Mouse (Mus musculus): ENCODE results near the gene Ildr1. TPM values are rescaled to one million over a fixed set of nuclear protein-coding genes. Genes with fewer than 3 reads are reported as not detected.
A peak's percentile ranks its signal among the peaks of the same experiment; 100 is the strongest.

Gene Ildr1
- polyA plus RNA-seq, 1 experiment from 2014 or later, result 5.3 TPM

DNA sequence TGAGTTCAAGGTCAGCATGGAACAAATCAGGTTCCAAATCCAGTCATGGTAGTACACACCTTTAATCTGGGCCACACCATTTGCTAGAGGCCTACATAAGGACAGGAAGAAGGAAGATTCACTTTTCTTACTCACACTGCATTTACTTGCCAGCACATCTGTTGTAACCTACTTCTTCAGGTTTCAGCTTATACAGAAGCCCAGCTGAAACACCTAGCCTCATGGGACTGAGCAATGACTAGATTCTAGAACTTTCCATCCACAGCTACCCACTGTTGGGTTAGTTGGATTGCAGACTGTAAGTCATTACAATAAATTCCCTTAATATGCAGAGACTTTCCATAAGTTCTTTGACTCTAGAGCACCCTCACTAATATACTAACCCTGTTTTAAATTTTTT, 38.8 kb downstream of the Ildr1 start:
- H3K9me3 ChIP-seq (ENCODE audit: control insufficient read depth, low read length), result no peaks in the 10 kb centered on the region
- no peak overlapping the region for H3K4me3 ChIP-seq (ENCODE audit: low read depth, low read length)
- no peaks in the 10 kb centered on the region for H3K4me1 ChIP-seq (ENCODE audit: control insufficient read depth, insufficient read depth, low read length)
- no peak overlapping the region for H3K9ac ChIP-seq (ENCODE audit: low read depth, low read length)
- H3K36me3 ChIP-seq (ENCODE audit: control insufficient read depth, insufficient read depth, low read length), result no peaks in the 10 kb centered on the region
- no peaks in the 10 kb centered on the region for H3K27me3 ChIP-seq (replicated peaks; ENCODE audit: control insufficient read depth, insufficient read depth, low read length)
- DNase-seq (ENCODE audit: low spot score) (no peak), ATAC-seq (ENCODE audit: low read depth) (no peak)
- H3K4me2 ChIP-seq (ENCODE audit: low read depth, low read length), result no peak overlapping the region
- H3K27ac ChIP-seq (replicated peaks; ENCODE audit: low read depth, low read length), result no peak overlapping the region

DNA sequence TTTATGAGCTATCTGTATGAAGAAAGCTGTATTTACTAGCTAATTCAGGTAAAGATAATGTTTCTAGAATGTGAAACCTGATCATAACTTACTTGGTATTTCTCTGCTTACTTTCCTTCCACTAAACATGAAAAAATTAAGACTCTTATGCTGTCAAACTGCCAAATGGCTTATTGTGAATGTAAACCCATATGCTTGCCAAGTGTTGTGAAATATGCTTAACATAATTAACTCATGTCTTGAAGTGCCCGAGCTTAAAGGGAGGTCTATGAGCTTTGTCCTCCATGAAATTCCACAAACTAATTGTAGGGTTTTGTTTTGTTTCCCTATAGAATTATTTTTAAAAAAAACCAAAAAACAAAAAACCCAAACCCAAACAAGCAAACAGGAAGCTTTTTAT, 40.0 kb downstream of the Ildr1 start:
- Histone ChIP-seq H3K9ac (ENCODE audit: low read depth, low read length) (no peak overlapping the region), H3K4me2 (ENCODE audit: low read depth, low read length) (no peak overlapping the region), H3K27me3 (replicated peaks; ENCODE audit: control insufficient read depth, insufficient read depth, low read length) (no peaks in the 10 kb centered on the region), H3K4me1 (ENCODE audit: control insufficient read depth, insufficient read depth, low read length) (no peaks in the 10 kb centered on the region), H3K27ac (replicated peaks; ENCODE audit: low read depth, low read length) (no peak overlapping the region), H3K9me3 (ENCODE audit: control insufficient read depth, low read length) (no peaks in the 10 kb centered on the region), H3K36me3 (ENCODE audit: control insufficient read depth, insufficient read depth, low read length) (no peaks in the 10 kb centered on the region), H3K4me3 (ENCODE audit: low read depth, low read length) (no peak overlapping the region)
- WGBS, result 43% methylated on average over 1 of the region's 1 CpGs
- DNase-seq (ENCODE audit: low spot score), result peak; percentile 79
- peak; percentile 30; the same call in 1 of the 2 replicates for ATAC-seq (ENCODE audit: low read depth)

DNA sequence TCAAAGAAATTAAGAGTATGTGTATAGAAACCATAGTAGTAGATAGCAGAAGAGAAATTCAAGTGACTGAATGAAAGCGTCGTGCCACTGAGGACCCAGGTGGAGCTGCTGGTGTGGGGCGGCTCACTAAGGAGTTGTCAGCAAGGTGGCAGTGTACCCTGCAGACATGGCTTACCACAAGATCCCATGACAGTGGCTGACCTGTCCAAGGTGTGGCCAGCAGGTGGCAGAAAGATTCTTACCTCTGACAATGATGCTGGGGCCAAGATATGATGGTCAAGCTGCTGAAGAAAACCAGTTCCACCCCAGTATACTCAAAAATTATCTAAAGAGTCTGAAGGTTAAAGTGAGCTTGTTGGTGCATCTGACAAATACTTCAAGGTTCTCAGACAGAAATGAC, 41.6 kb downstream of the Ildr1 start:
- no peak for ATAC-seq (ENCODE audit: low read depth)

DNA sequence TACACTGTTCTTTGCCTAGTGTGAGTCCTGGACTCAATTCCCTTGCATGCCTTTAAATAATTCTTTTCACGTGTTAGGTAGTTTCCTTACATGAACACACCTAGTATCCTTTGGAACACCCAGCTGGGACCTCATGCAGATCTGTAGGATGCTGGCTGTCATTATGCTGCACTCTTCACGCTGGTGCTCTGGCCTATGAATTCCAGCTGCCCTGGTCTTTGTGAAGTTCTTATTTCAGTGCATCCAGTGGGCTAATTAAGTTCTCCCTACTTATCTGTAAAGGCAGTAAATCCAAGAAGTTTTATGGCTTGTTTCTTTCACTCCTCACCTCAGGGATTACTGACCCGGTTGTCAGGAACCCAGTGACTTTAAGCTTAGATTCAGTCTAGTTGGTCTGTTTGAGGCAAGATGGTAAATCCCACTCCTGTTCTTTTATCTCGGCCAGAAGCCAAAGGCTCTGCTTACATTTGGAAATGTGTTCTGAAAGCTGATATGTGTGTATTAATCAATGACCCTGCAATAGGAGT, 45.7 kb downstream of the Ildr1 start:
- Histone ChIP-seq H3K4me1 (ENCODE audit: control insufficient read depth, insufficient read depth, low read length) (no peaks in the 10 kb centered on the region), H3K27ac (replicated peaks; ENCODE audit: low read depth, low read length) (no peak overlapping the region), H3K9ac (ENCODE audit: low read depth, low read length) (no peak overlapping the region), H3K4me2 (ENCODE audit: low read depth, low read length) (no peak overlapping the region), H3K36me3 (ENCODE audit: control insufficient read depth, insufficient read depth, low read length) (no peaks in the 10 kb centered on the region), H3K27me3 (replicated peaks; ENCODE audit: control insufficient read depth, insufficient read depth, low read length) (no peaks in the 10 kb centered on the region), H3K9me3 (ENCODE audit: control insufficient read depth, low read length) (no peaks in the 10 kb centered on the region), H3K4me3 (ENCODE audit: low read depth, low read length) (no peak overlapping the region)
- DNase-seq (ENCODE audit: low spot score) (peak; percentile 16), ATAC-seq (ENCODE audit: low read depth) (no peak)
- WGBS, result 34% methylated on average over 4 of the region's 4 CpGs

More for the DNA sequence above, 41.6 kb downstream of the Ildr1 start:
- WGBS, result 69% methylated on average over 3 of the region's 3 CpGs
- no peak overlapping the region for H3K4me3 ChIP-seq (ENCODE audit: low read depth, low read length)
- H3K9ac ChIP-seq (ENCODE audit: low read depth, low read length), result no peak overlapping the region
- H3K36me3 ChIP-seq (ENCODE audit: control insufficient read depth, insufficient read depth, low read length), result no peaks in the 10 kb centered on the region
- no peaks in the 10 kb centered on the region for H3K27me3 ChIP-seq (replicated peaks; ENCODE audit: control insufficient read depth, insufficient read depth, low read length)
- no peak for DNase-seq (ENCODE audit: low spot score)
- no peak overlapping the region for H3K4me2 ChIP-seq (ENCODE audit: low read depth, low read length)
- no peaks in the 10 kb centered on the region for H3K9me3 ChIP-seq (ENCODE audit: control insufficient read depth, low read length)
- no peaks in the 10 kb centered on the region for H3K4me1 ChIP-seq (ENCODE audit: control insufficient read depth, insufficient read depth, low read length)
- no peak overlapping the region for H3K27ac ChIP-seq (replicated peaks; ENCODE audit: low read depth, low read length)

DNA sequence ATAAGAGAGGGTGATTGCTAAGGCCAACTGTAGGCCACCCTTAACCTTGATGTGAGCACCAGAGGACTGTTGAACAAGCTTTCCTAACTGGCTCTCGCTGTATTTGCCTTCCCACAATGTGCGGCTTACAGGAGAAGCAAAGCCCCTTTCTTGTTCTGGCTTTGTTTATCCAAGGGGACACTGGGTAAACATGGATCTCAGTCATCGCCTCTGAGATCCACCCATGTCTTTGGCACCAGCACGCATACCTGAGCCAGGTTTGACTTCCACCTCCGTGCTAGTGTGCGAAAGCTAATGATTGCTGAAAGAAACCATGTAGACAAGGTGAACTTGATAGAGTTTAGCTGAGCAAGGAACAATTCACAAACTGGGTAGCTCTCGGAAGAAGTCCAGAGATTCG, 49.8 kb downstream of the Ildr1 start:
- H3K27ac ChIP-seq (replicated peaks; ENCODE audit: low read depth, low read length), result no peak overlapping the region
- ATAC-seq (ENCODE audit: low read depth), result peak; percentile 30; the same call in 1 of the 2 replicates
- no peak overlapping the region for H3K4me3 ChIP-seq (ENCODE audit: low read depth, low read length)
- H3K36me3 ChIP-seq (ENCODE audit: control insufficient read depth, insufficient read depth, low read length), result no peaks in the 10 kb centered on the region
- no peak overlapping the region for H3K9ac ChIP-seq (ENCODE audit: low read depth, low read length)
- DNase-seq (ENCODE audit: low spot score), result peak; percentile 32
- no peaks in the 10 kb centered on the region for H3K9me3 ChIP-seq (ENCODE audit: control insufficient read depth, low read length)
- WGBS, result 82% methylated on average over 8 of the region's 8 CpGs
- H3K27me3 ChIP-seq (replicated peaks; ENCODE audit: control insufficient read depth, insufficient read depth, low read length), result no peaks in the 10 kb centered on the region
- H3K4me2 ChIP-seq (ENCODE audit: low read depth, low read length), result no peak overlapping the region
- no peaks in the 10 kb centered on the region for H3K4me1 ChIP-seq (ENCODE audit: control insufficient read depth, insufficient read depth, low read length)

DNA sequence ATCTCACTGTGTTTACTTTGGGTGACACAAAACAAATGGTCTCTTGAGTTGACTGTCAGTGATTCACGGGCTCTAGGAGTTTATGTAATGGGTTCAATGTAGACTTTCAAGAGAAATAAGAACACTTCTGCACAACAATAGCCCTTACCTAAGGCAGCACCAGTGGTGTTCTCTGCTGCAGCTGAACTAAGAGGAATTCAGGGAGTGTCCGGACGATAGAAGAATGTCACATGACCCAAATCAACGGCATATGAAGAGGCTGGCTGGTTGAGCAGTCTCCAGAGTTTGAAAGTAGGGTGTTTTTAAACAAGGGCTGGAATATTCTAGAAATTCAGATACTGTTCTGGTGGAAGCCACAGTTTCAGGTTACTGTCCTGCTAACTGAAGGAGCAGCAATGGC, 53.3 kb downstream of the Ildr1 start:
- Histone ChIP-seq H3K36me3 (ENCODE audit: control insufficient read depth, insufficient read depth, low read length) (no peaks in the 10 kb centered on the region), H3K27me3 (replicated peaks; ENCODE audit: control insufficient read depth, insufficient read depth, low read length) (no peaks in the 10 kb centered on the region), H3K27ac (replicated peaks; ENCODE audit: low read depth, low read length) (no peak overlapping the region), H3K4me1 (ENCODE audit: control insufficient read depth, insufficient read depth, low read length) (no peaks in the 10 kb centered on the region), H3K4me2 (ENCODE audit: low read depth, low read length) (no peak overlapping the region), H3K4me3 (ENCODE audit: low read depth, low read length) (no peak overlapping the region), H3K9me3 (ENCODE audit: control insufficient read depth, low read length) (no peaks in the 10 kb centered on the region), H3K9ac (ENCODE audit: low read depth, low read length) (no peak overlapping the region)
- ATAC-seq (ENCODE audit: low read depth) (no peak), DNase-seq (ENCODE audit: low spot score) (no peak)
- WGBS, result 74% methylated on average over 4 of the region's 4 CpGs

- no peaks in the 10 kb centered on the region for H3K27me3 ChIP-seq (replicated peaks; ENCODE audit: control insufficient read depth, insufficient read depth, low read length)
- no peak overlapping the region for H3K4me2 ChIP-seq (ENCODE audit: low read depth, low read length)
- no peak overlapping the region for H3K9ac ChIP-seq (ENCODE audit: low read depth, low read length)
- DNase-seq (ENCODE audit: low spot score) (no peak), ATAC-seq (ENCODE audit: low read depth) (no peak)
- no peaks in the 10 kb centered on the region for H3K9me3 ChIP-seq (ENCODE audit: control insufficient read depth, low read length)
- H3K36me3 ChIP-seq (ENCODE audit: control insufficient read depth, insufficient read depth, low read length), result no peaks in the 10 kb centered on the region
- 71% methylated on average over 2 of the region's 2 CpGs for WGBS
- no peak overlapping the region for H3K4me3 ChIP-seq (ENCODE audit: low read depth, low read length)
- no peaks in the 10 kb centered on the region for H3K4me1 ChIP-seq (ENCODE audit: control insufficient read depth, insufficient read depth, low read length)
- no peak overlapping the region for H3K27ac ChIP-seq (replicated peaks; ENCODE audit: low read depth, low read length)
Measured at GRCm38 (mm10) chr16:36747767-36748166, 54.0 kb downstream of the Ildr1 start.

DNA sequence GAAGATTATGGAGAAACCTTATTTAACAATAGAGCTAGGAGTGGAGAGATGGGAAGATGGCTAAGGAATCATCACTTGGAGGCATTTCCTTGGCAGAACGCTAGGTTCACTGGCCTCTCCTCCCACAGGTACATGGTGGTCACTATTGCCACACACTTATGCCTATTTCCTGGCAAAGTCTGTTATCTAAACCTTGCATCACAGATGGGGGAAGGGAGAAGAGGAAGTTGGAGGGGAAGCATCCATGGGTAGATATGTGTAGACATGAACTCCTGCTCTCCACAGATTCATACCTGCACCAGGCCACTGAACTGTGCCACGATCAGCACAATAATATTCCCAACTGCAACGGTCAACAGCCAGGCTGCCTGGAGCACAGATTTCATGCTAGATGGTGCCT, 58.2 kb downstream of the Ildr1 start:
- ATAC-seq (ENCODE audit: low read depth), result no peak
- H3K27me3 ChIP-seq (replicated peaks; ENCODE audit: control insufficient read depth, insufficient read depth, low read length), result no peaks in the 10 kb centered on the region
- no peak overlapping the region for H3K9ac ChIP-seq (ENCODE audit: low read depth, low read length)
- H3K9me3 ChIP-seq (ENCODE audit: control insufficient read depth, low read length), result no peaks in the 10 kb centered on the region
- DNase-seq (ENCODE audit: low spot score), result no peak
- no peak overlapping the region for H3K4me2 ChIP-seq (ENCODE audit: low read depth, low read length)
- H3K4me1 ChIP-seq (ENCODE audit: control insufficient read depth, insufficient read depth, low read length), result no peaks in the 10 kb centered on the region
- no peak overlapping the region for H3K27ac ChIP-seq (replicated peaks; ENCODE audit: low read depth, low read length)
- no peaks in the 10 kb centered on the region for H3K36me3 ChIP-seq (ENCODE audit: control insufficient read depth, insufficient read depth, low read length)
- 94% methylated on average over 3 of the region's 3 CpGs for WGBS
- no peak overlapping the region for H3K4me3 ChIP-seq (ENCODE audit: low read depth, low read length)

DNA sequence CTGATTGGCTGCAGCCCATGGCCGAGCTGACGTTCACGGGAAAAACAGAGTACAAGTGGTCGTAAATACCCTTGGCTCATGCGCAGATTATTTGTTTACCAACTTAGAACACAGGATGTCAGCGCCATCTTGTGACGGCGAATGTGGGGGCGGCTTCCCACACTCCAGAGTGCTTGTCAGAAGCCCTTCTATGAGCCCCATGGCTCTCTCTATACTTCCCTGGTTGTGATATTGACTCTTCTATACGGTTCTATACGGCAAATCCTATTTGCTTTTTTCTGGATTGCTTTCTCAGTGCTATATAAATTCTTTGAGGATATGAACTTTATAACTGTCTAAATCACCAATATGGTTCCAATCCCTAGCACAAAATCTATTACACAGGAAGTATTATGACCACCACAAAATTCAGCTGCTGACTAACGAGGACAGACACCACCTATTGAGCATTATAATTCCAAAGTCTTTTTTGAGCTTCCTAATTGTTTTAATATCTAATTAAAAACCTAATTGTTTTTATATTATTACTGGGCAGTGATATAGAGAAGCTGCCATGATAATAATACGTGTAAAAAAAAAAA, 76.5 kb downstream of the Ildr1 start:
- Histone ChIP-seq H3K4me2 (ENCODE audit: low read depth, low read length) (no peak overlapping the region), H3K9me3 (ENCODE audit: control insufficient read depth, low read length) (no peaks in the 10 kb centered on the region), H3K9ac (ENCODE audit: low read depth, low read length) (no peak overlapping the region), H3K4me3 (ENCODE audit: low read depth, low read length) (no peak overlapping the region), H3K27me3 (replicated peaks; ENCODE audit: control insufficient read depth, insufficient read depth, low read length) (no peaks in the 10 kb centered on the region), H3K27ac (replicated peaks; ENCODE audit: low read depth, low read length) (no peak overlapping the region), H3K36me3 (ENCODE audit: control insufficient read depth, insufficient read depth, low read length) (no peaks in the 10 kb centered on the region), H3K4me1 (ENCODE audit: control insufficient read depth, insufficient read depth, low read length) (no peaks in the 10 kb centered on the region)
- ATAC-seq (ENCODE audit: low read depth) (no peak), DNase-seq (ENCODE audit: low spot score) (no peak)
- 73% methylated on average over 8 of the region's 13 CpGs for WGBS
